Mouse (Mus musculus) kidney, adult 9 months (tissue): ENCODE data around the gene Tmem170b.

Experiments used
- DNase-seq: peaks from one replicate; pipeline ENCODE4 v3.0.0; 2022

Tmem170b gene

GRCm38 (mm10) chr13:41614982-41615381, 9.3 kb downstream of the Tmem170b start:
- no peak for DNase-seq

GRCm38 (mm10) chr13:41619470-41619869, 13.8 kb downstream of the Tmem170b start:
- DNase-seq = no peak

- DNase-seq = no peak
These were observed 14.4 kb downstream of the Tmem170b start for GRCm38 (mm10) chr13:41620132-41620531.

- DNase-seq = no peak
These were observed 18.4 kb downstream of the Tmem170b start for GRCm38 (mm10) chr13:41624123-41624522.

- DNase-seq = no peak
These were observed 19.5 kb downstream of the Tmem170b start for GRCm38 (mm10) chr13:41625248-41625647.

- no peak for DNase-seq
These were observed 21.7 kb downstream of the Tmem170b start for GRCm38 (mm10) chr13:41627277-41627916.

GRCm38 (mm10) chr13:41634401-41634818, 28.7 kb downstream of the Tmem170b start:
- peak; percentile 79 for DNase-seq

GRCm38 (mm10) chr13:41638083-41638482, 32.4 kb downstream of the Tmem170b start:
- no peak for DNase-seq

GRCm38 (mm10) chr13:41642851-41643250, 37.1 kb downstream of the Tmem170b start:
- DNase-seq = peak; percentile 89

GRCm38 (mm10) chr13:41643798-41644197, 38.1 kb downstream of the Tmem170b start:
- peak; percentile 83 for DNase-seq

GRCm38 (mm10) chr13:41644591-41645482, 39.1 kb downstream of the Tmem170b start:
- DNase-seq = no peak

GRCm38 (mm10) chr13:41645483-41645859, 39.8 kb downstream of the Tmem170b start:
- no peak for DNase-seq

GRCm38 (mm10) chr13:41647976-41648375, 42.3 kb downstream of the Tmem170b start:
- DNase-seq = no peak

GRCm38 (mm10) chr13:41650665-41651064, 45.0 kb downstream of the Tmem170b start:
- DNase-seq = no peak

- no peak for DNase-seq
These were observed 48.1 kb downstream of the Tmem170b start for GRCm38 (mm10) chr13:41653791-41654190.

GRCm38 (mm10) chr13:41655576-41656090, 49.9 kb downstream of the Tmem170b start:
- DNase-seq = no peak

- DNase-seq = peak; percentile 93
These were observed 54.5 kb downstream of the Tmem170b start for GRCm38 (mm10) chr13:41660052-41660793.

- no peak for DNase-seq
These were observed 55.4 kb downstream of the Tmem170b start for GRCm38 (mm10) chr13:41661116-41661515.

- DNase-seq = peak; percentile 88
These were observed 56.8 kb downstream of the Tmem170b start for GRCm38 (mm10) chr13:41662401-41663070.

GRCm38 (mm10) chr13:41663501-41664195, 57.9 kb downstream of the Tmem170b start:
- DNase-seq = peak; percentile 42

- no peak for DNase-seq
These were observed 64.2 kb downstream of the Tmem170b start for GRCm38 (mm10) chr13:41669951-41670350.
